Mouse (Mus musculus) midbrain, embryonic 13.5 days (tissue): ENCODE measurements around the gene Kynu. TPM values are rescaled to one million over a fixed set of nuclear protein-coding genes. Genes with fewer than 3 reads are reported as not detected.

Source experiments
- polyA plus RNA-seq: library from polyadenylated mRNA; unstranded; fragments of >200 nt; fragmentation: Nextera tagmentation; extraction: Ambion mirVana; gene quantifications from 2 replicates; pipeline ENCODE4 v1.2.1, GENCODE M21; 2015

The Kynu gene
- polyA plus RNA-seq, 1 experiment from 2014 or later = 0.19 TPM

Other genes with a start within 250 kb of the Kynu start
- gene Arhgap15, start 193.5 kb downstream of the Kynu start, polyA plus RNA-seq = 0.57 and 0.59 TPM in 2 replicates